Mouse (Mus musculus) induced T-regulatory cell, adult 2 months (primary cell): ENCODE measurements at regions not wholly inside any gene's neighbourhood (a gene's known extent, or its start where the extent isn't known, plus 50 kb on each side); places are given as distances from the start of the nearest gene placed in this dataset.

Experiments
- DNase-seq: peaks from one replicate; pipeline ENCODE4 v3.0.0-alpha.2; 2012; ENCODE audit warnings: low read depth

- DNase-seq, result no peak
These were observed 596.2 kb downstream of the Gm9195 start for GRCm38 (mm10) chr14:71895468-71895867.

DNA sequence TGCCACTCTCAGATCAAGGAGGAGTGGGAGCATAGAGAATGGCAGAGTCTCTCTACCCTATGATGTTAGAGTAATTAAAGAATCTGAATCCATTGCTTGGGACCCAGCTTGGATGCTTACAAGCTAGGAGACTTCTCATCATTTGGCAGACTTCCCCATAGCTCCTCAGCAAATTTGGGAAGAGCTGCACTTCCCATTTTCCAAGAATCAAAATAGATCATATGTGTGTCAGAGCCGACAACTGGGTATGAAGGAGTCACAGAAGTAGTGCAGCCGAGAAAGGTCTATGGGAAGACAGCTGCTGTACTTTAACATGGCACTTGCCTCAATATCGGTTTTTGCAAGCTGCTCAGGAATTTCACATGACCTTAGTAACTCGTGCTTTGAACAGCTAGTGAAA, 596.8 kb downstream of the Gm9195 start:
- no peak for DNase-seq

DNA sequence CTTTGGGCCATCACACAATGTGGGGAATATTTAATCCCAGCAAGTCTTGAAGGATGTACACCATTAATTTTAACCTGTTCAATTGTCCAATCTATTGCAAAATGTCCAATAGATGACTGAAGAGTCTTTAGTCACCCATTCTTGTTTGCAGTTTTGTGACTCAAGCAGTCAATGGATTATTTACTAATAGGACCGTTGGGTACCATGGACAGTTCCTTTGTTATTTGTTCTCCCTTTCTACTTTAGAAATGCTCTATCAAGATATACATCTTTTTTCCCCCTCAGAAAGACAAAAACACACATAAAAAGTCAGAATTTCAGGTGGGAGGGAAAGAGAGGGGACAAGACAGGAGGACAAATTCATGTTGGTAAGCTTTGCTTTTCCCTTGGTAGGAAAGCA, 598.3 kb downstream of the Gm9195 start:
- no peak for DNase-seq

DNA sequence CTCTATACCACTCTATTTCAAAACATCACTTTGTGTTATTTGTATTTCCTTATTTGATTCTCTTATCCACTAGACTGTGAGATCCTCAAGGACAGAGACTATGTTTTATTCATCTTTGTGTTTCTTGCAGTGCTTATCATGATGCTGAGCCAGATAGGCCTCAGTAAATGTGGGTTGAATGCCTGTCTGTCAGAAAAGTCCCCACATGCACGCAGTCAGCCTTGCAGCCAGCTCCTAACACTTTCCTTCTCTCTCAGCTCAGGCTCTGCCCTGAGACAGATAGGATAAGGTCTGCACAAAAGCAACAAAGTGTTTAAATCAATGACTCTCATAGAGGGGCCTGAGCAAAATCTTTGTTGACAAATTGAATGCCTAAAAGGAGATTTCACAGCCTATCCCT, 600.0 kb downstream of the Gm9195 start:
- no peak for DNase-seq

GRCm38 (mm10) chr14:71882871-71883270, 608.8 kb downstream of the Gm9195 start:
- no peak for DNase-seq

DNA sequence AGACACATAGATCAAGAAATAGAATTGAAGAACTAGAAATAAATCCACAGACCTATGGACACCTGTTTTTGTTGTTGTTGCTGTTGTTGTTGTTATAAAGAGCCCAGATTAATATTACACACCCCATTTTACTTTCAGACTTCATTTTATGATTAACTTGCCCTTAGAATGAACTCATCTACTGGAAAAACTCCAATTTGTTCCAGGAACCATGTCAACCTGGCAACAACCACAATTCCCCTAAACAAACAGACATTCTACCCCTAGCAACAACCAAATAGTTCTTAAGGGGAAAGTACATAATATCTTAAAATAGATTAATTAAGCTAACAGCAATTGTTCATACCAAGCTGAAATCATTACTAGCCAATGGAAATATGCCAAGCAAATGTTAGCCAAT, 646.1 kb downstream of the Gm9195 start:
- no peak for DNase-seq

GRCm38 (mm10) chr14:71808863-71809487, 682.7 kb downstream of the Gm9195 start:
- no peak for DNase-seq

DNA sequence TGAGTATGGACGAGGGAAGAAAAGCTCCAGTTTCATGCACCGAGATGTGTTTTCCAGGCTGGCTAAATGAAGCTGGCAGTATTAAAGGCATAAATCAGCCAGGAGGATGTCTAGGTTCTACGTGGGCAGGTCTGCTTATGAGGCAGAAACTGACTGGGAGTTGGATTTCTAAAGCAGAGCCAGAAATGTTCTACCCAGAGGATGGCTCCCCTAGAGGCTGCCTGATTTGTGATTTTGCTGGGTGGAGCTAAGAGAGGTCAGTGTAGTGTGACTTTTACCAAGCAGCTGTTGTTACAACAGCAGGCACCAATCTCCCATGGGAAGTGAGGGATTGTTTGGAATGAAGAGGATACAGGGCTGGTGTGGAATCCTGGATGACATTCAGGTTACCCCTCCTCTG, 686.0 kb downstream of the Gm9195 start:
- no peak for DNase-seq

GRCm38 (mm10) chr14:71799861-71800260, 691.8 kb downstream of the Gm9195 start:
- no peak for DNase-seq

- DNase-seq, result no peak
These were observed 695.9 kb downstream of the Gm9195 start for GRCm38 (mm10) chr14:71795713-71796112.

DNA sequence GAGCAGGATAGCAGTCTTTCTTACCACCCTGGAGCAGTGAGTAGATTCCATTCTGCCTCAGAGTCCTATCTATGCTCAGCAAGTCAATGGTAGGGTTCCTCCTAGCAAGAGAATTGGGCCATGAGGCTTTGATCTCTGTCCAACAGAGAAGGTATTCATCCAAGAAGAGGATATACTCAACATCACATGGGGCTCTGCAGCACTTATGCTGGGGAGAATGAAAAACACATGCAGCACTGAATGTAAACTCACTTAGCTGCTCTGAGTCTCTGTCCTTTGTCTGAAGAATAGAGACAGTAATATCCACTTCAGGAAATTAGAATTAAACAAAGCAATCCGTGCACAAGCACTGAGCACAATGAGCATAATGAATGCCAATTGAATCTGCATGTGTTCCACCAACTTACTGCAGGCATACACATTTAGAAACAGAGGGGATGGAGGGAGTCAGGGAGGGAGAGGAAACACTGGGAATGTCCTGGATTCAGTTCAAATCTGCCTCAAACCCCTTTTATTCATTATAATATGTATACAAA, 714.6 kb downstream of the Gm9195 start:
- DNase-seq, result no peak

DNA sequence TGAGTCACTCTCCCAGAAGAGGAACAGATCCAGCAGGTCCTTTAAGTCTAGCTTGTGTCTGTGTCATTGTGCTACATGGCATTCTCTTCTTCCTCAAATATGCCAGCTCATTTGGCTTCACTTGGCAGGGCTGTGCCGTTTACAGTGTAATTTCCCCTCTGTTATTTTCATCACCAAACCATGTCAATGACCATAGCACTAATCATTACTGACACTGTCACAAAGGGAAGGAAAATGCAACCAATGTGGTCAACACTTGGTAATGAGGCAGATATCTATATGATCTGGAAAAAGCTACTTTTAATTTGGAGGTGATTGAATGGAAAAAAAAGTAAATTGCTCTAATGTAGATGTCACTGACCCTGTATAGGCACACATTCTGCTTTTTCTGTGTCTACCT, 724.8 kb downstream of the Gm9195 start:
- no peak for DNase-seq

DNA sequence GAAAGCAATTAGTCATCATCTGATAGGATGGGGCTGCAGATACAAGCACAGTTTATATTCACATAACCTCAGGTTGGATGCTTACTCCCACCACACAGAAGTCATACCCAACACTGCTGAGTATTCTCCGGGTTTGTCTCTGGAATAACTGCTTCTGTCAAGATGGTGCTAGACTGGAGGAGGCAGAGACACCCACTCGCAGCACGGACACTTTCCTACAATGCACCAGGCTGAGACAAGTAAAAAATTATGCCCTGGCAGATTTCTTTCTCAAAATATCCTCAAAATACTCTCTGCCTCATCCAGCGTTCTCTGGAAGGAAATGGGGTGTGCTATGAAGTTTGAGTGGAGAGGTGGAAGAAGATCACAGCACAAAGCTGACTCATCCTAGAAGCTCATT, 763.1 kb downstream of the Gm9195 start:
- no peak for DNase-seq

DNA sequence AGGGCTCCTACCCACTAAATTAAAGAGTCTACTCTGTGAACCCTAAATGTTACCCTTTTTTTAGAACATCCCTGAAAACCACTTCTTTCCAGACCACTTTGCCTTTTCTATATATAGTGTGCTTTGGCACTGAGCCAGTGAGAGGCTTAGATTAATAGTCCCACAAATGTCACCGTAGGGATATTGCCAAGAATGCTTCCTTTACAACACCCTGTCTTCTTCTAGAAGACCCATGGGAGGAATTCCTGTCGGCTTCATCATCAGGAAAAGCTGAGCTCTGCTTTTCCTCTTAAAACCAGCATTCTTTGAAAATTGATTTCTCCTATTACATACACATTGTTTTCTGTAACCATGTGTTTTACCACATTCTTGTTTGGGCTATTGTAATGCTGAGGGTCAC, 768.1 kb downstream of the Gm9195 start:
- no peak for DNase-seq

DNA sequence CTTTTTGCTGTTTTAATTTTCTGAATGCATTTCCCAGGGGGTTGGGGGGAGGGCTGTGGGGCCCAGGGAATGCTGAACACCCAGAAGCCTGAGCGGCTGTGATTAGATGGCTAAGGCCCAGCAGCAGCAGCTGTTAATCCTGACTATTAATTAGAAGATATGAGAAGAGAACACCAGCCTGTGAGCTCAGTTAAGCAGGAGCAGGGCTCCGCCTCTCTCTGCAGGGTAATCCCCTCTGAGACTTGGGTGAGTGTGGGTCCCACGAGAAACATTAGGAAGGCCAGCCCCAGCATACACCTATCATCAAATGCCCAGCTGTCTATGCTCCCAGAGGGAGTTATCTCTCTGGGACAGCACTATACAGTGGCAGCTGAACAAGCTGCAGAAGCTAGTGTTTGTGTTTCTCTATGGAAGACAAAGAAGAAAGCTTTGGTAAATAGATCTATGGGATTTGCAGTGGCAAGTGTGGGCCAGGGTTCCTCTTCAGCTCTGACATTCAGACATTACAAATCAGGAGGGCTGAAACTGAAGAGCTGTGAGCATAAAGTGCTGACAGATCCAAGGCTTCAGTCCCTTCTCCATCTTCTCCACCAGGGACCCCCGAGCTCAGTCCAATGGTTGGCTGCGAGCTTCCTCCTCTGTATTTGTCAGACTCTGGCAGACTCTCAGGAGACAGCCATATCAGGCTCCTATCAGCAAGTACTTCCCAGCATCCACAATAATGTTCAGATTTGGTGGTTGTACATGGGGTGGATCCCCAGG, 781.9 kb downstream of the Gm9195 start:
- no peak for DNase-seq

DNA sequence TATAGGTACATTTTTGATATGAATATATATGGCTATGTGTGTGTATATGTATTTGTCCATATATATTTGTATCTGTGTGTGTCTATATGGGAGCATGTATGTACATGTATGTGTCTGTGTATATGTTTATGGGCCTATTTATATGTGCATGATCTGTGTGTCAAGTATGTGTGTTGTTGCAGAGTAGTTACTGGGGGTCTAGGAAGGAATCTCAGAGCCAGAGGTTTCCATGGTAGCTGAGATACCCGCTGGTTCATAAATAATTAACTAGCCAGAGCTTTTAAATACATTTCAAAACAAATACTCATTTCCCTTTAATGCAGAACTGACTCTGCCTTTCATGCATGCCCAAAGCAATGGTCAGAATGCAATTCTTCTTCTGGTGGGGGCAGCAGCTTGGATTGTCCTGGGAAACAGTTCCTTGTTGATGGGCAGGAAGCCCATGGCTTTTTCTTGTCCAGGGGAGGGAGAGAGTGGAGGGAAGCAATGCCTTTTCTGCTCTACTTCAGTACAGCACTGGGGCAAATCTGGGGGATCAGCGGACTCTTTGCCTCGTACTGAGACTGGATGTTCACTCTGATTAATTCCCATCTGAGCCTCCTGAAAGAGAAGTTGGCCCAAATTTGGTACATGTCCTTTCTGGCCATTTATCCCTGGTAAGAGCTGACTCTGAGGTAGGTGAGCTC, 798.7 kb downstream of the Gm9195 start:
- no peak for DNase-seq

GRCm38 (mm10) chr14:71674564-71674963, 817.1 kb downstream of the Gm9195 start:
- DNase-seq, result no peak

- no peak for DNase-seq
These were observed 817.8 kb downstream of the Gm9195 start for GRCm38 (mm10) chr14:71673837-71674236.

- DNase-seq, result no peak
These were observed 819.2 kb downstream of the Gm9195 start for GRCm38 (mm10) chr14:71672481-71672880.

- DNase-seq, result no peak
These were observed 819.6 kb downstream of the Gm9195 start for GRCm38 (mm10) chr14:71671994-71672393.

DNA sequence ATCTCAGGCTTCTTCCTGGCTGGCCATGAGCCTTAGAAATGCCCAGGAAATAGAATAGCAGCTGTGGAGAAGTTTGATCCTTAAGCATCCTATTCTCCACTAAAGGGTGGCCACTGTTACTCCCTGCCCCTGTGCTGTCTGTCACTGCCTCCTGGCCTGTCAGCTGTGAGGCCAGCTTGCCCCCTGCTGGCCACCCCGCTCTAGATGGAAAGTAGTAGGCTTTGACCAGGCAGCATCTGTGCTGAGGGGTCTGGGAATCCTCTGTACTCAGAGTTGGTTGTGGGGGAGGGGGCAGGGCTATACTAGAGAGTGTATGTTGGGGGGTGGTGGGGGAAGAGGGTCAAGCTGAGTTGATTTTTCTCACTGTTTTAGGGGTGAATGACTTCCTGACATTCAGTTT, 821.2 kb downstream of the Gm9195 start:
- DNase-seq, result peak; percentile 20

- DNase-seq, result no peak
These were observed 825.0 kb downstream of the Gm9195 start for GRCm38 (mm10) chr14:71666656-71667055.

- DNase-seq, result no peak
These were observed 831.5 kb downstream of the Gm9195 start for GRCm38 (mm10) chr14:71660166-71660565.
